ENCODE assay signal across 9 mouse cellular contexts in the genomic region with DNA sequence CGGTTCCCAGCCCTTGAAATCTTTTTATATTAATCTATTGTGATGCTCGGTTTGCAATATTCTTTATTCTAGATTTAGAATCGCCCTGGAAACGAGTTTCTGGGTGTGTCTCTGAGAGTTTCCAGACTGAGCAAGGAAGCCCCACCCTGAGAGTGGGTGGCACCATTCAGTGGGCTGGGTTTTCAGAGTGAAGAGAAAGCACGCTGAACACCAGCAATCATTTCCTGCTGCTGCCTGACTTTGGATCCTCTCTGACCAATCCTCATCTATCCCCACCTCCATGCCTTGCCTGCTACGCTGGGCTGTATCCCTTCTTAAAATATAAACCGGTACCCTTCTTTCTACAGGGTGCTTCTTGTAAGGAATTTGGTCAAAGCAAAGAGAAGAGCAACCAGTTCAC.
DNase-seq lines count a peak whose midpoint lies in the region; TF ChIP-seq lines count a peak whose summit lies in the region.
"Had no signal": no experiment of that assay in that cellular context is flagged by ENCODE, and none has a peak within 500 bp of the region (broad histone marks: within the 10 kb centered on the region; RNA-seq: fewer than 3 reads in every experiment).

No protein-coding gene starts in this region.

- H3K36me3 ChIP-seq in E14TG2a.4 (ENCODE audit: insufficient read depth, low read length): peaks cover 7% of the 10 kb centered on the region; the same call in 1 of the 2 replicates
- H3K36me3 ChIP-seq: limb, embryonic 12.5 days had no signal

- H3K9me3 ChIP-seq in E14TG2a.4 (ENCODE audit: low read length): no peaks in the 10 kb centered on the region
- H3K9me3 ChIP-seq: limb, embryonic 12.5 days had no signal

- H3K4me3 ChIP-seq in E14TG2a.4 (replicated peaks; ENCODE audit: low read length): peak overlapping the region; percentile 48
- H3K4me3 ChIP-seq: limb, embryonic 12.5 days had no signal

- no peaks in the 10 kb centered on the region for H3K27me3 ChIP-seq in E14TG2a.4 (ENCODE audit: insufficient read depth, low read length)
- H3K27me3 ChIP-seq: limb, embryonic 12.5 days had no signal

- TF ChIP-seq CTCF in E14TG2a.4 (conservative IDR thresholded peaks at IDR 0.05; ENCODE audit: low read length): no peak

- peak; percentile 55 for DNase-seq in adrenal gland, adult 2 months
- DNase-seq in adrenal gland, adult 8-10 months: no peak
- peak; percentile 38 for DNase-seq in gastrocnemius, postnatal 25 days
- DNase-seq in left cerebral cortex, adult 9 months (ENCODE audit: low spot score in 2 of 2): peak; percentile 42 to 64
- DNase-seq in telencephalon, adult 2 months (ENCODE audit: low read depth, low spot score): peak; percentile 64
- no peak for DNase-seq in cerebellum, adult 9-10 months
- DNase-seq in thymus, adult 18-20 months: no peak

- H3K4me1 ChIP-seq in E14TG2a.4 (replicated peaks; ENCODE audit: low read depth, low read length): peaks cover 68% of the 10 kb centered on the region

Comparison
In these comparisons a context has a peak if more than half of its experiments do, and no peak if none do; other contexts are left out.
1. DNase-seq: peak in adrenal gland, adult 2 months (single experiment), gastrocnemius, postnatal 25 days (single experiment), left cerebral cortex, adult 9 months (2 of 2) and telencephalon, adult 2 months (single experiment); none in adrenal gland, adult 8-10 months (single experiment), cerebellum, adult 9-10 months (single experiment) and thymus, adult 18-20 months (0 of 2).